Mouse (Mus musculus): ENCODE data around the gene Lyl1. TPM values are rescaled to one million over a fixed set of nuclear protein-coding genes. Genes with fewer than 3 reads are reported as not detected.

The Lyl1 gene
- polyA plus RNA-seq, 1 experiment from 2014 or later, result 12.0 TPM

DNA sequence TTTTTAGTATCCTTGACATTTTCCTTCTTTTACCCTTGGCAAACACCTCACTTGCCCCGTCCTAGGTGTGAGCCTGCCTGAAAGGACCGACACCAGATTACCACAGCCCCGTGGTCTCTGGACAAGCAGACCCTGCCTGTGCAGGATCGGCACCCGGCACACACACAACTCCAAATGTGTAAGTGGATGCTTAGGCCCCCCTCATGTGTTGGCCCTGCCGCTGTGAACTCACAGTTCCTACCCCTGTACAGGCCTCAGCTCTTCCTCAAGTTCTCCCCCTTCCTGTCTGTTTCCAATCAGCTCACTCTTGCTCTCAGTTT lies 21.2 kb downstream of the Lyl1 start:
- Histone ChIP-seq H3K27me3 (ENCODE audit: control insufficient read depth, insufficient read depth, low read length) (no peaks in the 10 kb centered on the region), H3K27ac (ENCODE audit: low read length) (peak overlapping the region; percentile 93), H3K9ac (ENCODE audit: low read length) (peak overlapping the region; percentile 56)

DNA sequence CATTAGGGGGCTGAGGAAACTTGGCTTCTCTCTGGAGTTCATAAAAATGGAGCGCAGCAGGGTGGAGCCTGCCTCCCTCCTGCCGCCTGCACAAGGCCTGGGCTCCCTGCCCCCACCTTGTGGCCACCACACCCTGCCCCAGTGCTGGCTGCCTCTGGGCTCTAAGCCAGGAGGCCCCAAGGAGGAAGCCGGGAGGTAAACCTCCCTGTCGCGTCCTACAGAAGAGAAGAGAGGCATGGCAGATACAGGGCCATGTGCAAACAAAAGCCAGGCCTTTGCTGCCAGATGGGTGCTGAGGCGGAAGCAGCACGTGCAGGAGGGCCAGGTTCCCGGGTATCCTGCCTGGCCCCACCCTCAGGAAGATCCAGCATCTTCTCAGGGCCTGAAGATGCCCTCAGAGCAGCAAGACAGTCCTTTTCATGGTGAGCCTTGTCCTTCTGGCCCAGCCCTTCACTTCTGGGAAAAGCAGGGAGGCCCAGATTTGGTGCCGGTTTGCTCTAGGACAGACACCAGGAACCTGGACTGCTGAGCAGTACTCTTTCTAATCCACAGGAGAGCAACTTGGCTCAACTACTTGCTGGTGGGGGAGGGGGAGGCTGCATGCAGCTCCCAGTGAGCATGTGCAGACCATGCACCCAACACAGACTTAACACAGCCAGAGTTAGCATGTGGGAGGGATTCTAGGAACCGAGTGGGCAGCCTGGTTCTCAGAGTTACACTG lies 21.8 kb downstream of the Lyl1 start, which contains the start of gene G430095P16Rik:
TSS of gene G430095P16Rik (plus strand) at position 158 of the 721 bp plus-strand sequence.
- Histone ChIP-seq H3K27me3 (ENCODE audit: control insufficient read depth, insufficient read depth, low read length) (no peaks in the 10 kb centered on the region), H3K4me3 (ENCODE audit: low read length) (peak within 1 kb of the TSS; percentile 19; the same call in 1 of the 2 replicates), H3K4me1 (ENCODE audit: control insufficient read depth, insufficient read depth, low read length) (peaks cover 50% of the 10 kb centered on the region), H3K9ac (ENCODE audit: low read length) (peak within 1 kb of the TSS; percentile 56), H3K27ac (ENCODE audit: low read length) (peak within 1 kb of the TSS; percentile 93), H3K9me3 (replicated peaks; ENCODE audit: control insufficient read depth, low read length) (no peaks in the 10 kb centered on the region), H3K36me3 (ENCODE audit: control insufficient read depth, insufficient read depth) (peaks cover 7% of the 10 kb centered on the region; the same call in 1 of the 2 replicates), H3K4me2 (ENCODE audit: low read depth, low read length) (peak within 1 kb of the TSS; percentile 43)
- peak; percentile 85 for ATAC-seq (replicated peaks; ENCODE audit: extremely low read depth, insufficient read depth, low FRiP score)
- WGBS, result 5% methylated on average over 10 of the region's 10 CpGs

More for the DNA sequence above, 21.2 kb downstream of the Lyl1 start:
- Histone ChIP-seq H3K4me2 (ENCODE audit: low read depth, low read length) (peak overlapping the region; percentile 43), H3K9me3 (replicated peaks; ENCODE audit: control insufficient read depth, low read length) (no peaks in the 10 kb centered on the region), H3K4me3 (ENCODE audit: low read length) (no peak overlapping the region), H3K4me1 (ENCODE audit: control insufficient read depth, insufficient read depth, low read length) (peaks cover 48% of the 10 kb centered on the region), H3K36me3 (ENCODE audit: control insufficient read depth, insufficient read depth) (peaks cover 7% of the 10 kb centered on the region; the same call in 1 of the 2 replicates)
- WGBS, result 60% methylated on average over 6 of the region's 6 CpGs
- no peak for ATAC-seq (replicated peaks; ENCODE audit: extremely low read depth, insufficient read depth, low FRiP score)

DNA sequence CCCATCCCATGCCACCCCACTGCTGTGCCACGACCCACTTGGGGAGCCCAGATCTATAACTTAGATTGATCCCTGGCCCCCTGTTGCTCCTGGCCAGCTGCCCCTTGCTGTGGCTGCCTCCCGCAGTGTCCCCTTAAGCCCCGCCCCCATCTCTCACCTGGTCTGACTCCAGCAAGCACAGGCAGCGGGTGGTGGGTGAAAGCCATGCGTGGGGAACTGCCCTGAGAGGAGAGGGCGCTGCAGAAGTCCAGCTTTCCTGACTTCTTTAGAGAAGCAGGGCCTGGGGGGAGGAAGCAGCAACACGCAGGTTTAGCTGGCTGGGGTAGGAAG lies 22.3 kb downstream of the Lyl1 start:
- no peaks in the 10 kb centered on the region for H3K27me3 ChIP-seq (ENCODE audit: control insufficient read depth, insufficient read depth, low read length)
- peak overlapping the region; percentile 43 for H3K4me2 ChIP-seq (ENCODE audit: low read depth, low read length)

GRCm38 (mm10) chr8:84724683-84725082 lies 23.4 kb downstream of the Lyl1 start:
- H3K27me3 ChIP-seq (ENCODE audit: control insufficient read depth, insufficient read depth, low read length), result no peaks in the 10 kb centered on the region
- peak overlapping the region; percentile 12; the same call in 1 of the 2 replicates for H3K27ac ChIP-seq (ENCODE audit: low read length)
- ATAC-seq (replicated peaks; ENCODE audit: extremely low read depth, insufficient read depth, low FRiP score), result no peak
- H3K4me3 ChIP-seq (ENCODE audit: low read length), result no peak overlapping the region
- WGBS, result 47% methylated on average over 9 of the region's 9 CpGs
- no peak overlapping the region for H3K4me2 ChIP-seq (ENCODE audit: low read depth, low read length)
- peaks cover 7% of the 10 kb centered on the region; the same call in 1 of the 2 replicates for H3K36me3 ChIP-seq (ENCODE audit: control insufficient read depth, insufficient read depth)
- H3K9me3 ChIP-seq (replicated peaks; ENCODE audit: control insufficient read depth, low read length), result no peaks in the 10 kb centered on the region
- H3K4me1 ChIP-seq (ENCODE audit: control insufficient read depth, insufficient read depth, low read length), result peaks cover 54% of the 10 kb centered on the region
- peak overlapping the region; percentile 56; the same call in 1 of the 2 replicates for H3K9ac ChIP-seq (ENCODE audit: low read length)

More for the DNA sequence above, 22.3 kb downstream of the Lyl1 start:
- peaks cover 52% of the 10 kb centered on the region for H3K4me1 ChIP-seq (ENCODE audit: control insufficient read depth, insufficient read depth, low read length)
- ATAC-seq (replicated peaks; ENCODE audit: extremely low read depth, insufficient read depth, low FRiP score), result no peak
- peak overlapping the region; percentile 93 for H3K27ac ChIP-seq (ENCODE audit: low read length)
- H3K9me3 ChIP-seq (replicated peaks; ENCODE audit: control insufficient read depth, low read length), result no peaks in the 10 kb centered on the region
- H3K9ac ChIP-seq (ENCODE audit: low read length), result peak overlapping the region; percentile 56
- 0 out of 2 replicates have a peak overlapping the region, but pooled peaks have one; percentile 8 for H3K4me3 ChIP-seq (ENCODE audit: low read length)
- peaks cover 7% of the 10 kb centered on the region; the same call in 1 of the 2 replicates for H3K36me3 ChIP-seq (ENCODE audit: control insufficient read depth, insufficient read depth)
- WGBS, result 33% methylated on average over 7 of the region's 7 CpGs

GRCm38 (mm10) chr8:84725246-84725940 lies 24.1 kb downstream of the Lyl1 start:
- H3K9ac ChIP-seq (ENCODE audit: low read length), result peak overlapping the region; percentile 31; the same call in 1 of the 2 replicates
- no peaks in the 10 kb centered on the region for H3K27me3 ChIP-seq (ENCODE audit: control insufficient read depth, insufficient read depth, low read length)
- peaks cover 7% of the 10 kb centered on the region; the same call in 1 of the 2 replicates for H3K36me3 ChIP-seq (ENCODE audit: control insufficient read depth, insufficient read depth)
- H3K4me1 ChIP-seq (ENCODE audit: control insufficient read depth, insufficient read depth, low read length), result peaks cover 61% of the 10 kb centered on the region
- ATAC-seq (replicated peaks; ENCODE audit: extremely low read depth, insufficient read depth, low FRiP score), result no peak
- 49% methylated on average over 10 of the region's 10 CpGs for WGBS
- no peaks in the 10 kb centered on the region for H3K9me3 ChIP-seq (replicated peaks; ENCODE audit: control insufficient read depth, low read length)
- H3K4me2 ChIP-seq (ENCODE audit: low read depth, low read length), result no peak overlapping the region
- H3K27ac ChIP-seq (ENCODE audit: low read length), result peak overlapping the region; percentile 72
- no peak overlapping the region for H3K4me3 ChIP-seq (ENCODE audit: low read length)

GRCm38 (mm10) chr8:84725941-84726259 lies 24.6 kb downstream of the Lyl1 start:
- no peak overlapping the region; the same call in 1 of the 2 replicates for H3K9ac ChIP-seq (ENCODE audit: low read length)
- no peak for ATAC-seq (replicated peaks; ENCODE audit: extremely low read depth, insufficient read depth, low FRiP score)
- peak overlapping the region; percentile 72 for H3K27ac ChIP-seq (ENCODE audit: low read length)
- H3K4me1 ChIP-seq (ENCODE audit: control insufficient read depth, insufficient read depth, low read length), result peaks cover 66% of the 10 kb centered on the region
- no peaks in the 10 kb centered on the region for H3K9me3 ChIP-seq (replicated peaks; ENCODE audit: control insufficient read depth, low read length)
- H3K4me3 ChIP-seq (ENCODE audit: low read length), result no peak overlapping the region
- no peaks in the 10 kb centered on the region for H3K27me3 ChIP-seq (ENCODE audit: control insufficient read depth, insufficient read depth, low read length)
- peaks cover 7% of the 10 kb centered on the region; the same call in 1 of the 2 replicates for H3K36me3 ChIP-seq (ENCODE audit: control insufficient read depth, insufficient read depth)
- WGBS, result 15% methylated on average over 3 of the region's 3 CpGs
- H3K4me2 ChIP-seq (ENCODE audit: low read depth, low read length), result no peak overlapping the region

DNA sequence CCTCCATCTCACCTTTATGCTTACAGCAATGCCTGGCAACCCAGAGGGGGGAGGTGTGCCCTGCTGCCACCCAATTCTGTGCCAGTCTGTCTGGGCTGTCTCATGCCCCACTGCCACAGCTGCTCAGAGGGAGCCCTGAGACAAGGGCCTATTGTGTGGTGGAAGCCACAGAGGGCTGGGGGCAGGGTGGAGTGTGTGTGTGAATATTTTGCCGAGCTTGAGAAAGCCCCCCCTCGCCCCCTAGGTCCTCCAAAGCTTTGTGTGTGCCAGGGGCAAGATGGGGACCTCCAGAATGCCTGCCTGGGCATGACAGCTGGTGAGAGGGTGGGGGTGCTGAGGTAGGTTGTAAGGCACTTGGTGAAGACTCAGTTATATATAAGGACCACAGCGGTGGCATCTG lies 27.2 kb downstream of the Lyl1 start:
- Histone ChIP-seq H3K9ac (ENCODE audit: low read length) (no peak overlapping the region), H3K4me3 (ENCODE audit: low read length) (no peak overlapping the region), H3K27me3 (ENCODE audit: control insufficient read depth, insufficient read depth, low read length) (no peaks in the 10 kb centered on the region), H3K4me2 (ENCODE audit: low read depth, low read length) (no peak overlapping the region), H3K27ac (ENCODE audit: low read length) (no peak overlapping the region), H3K4me1 (ENCODE audit: control insufficient read depth, insufficient read depth, low read length) (peaks cover 77% of the 10 kb centered on the region), H3K36me3 (ENCODE audit: control insufficient read depth, insufficient read depth) (0 out of 2 replicates have a peak, but pooled peaks cover 3% of the 10 kb centered on the region), H3K9me3 (replicated peaks; ENCODE audit: control insufficient read depth, low read length) (no peaks in the 10 kb centered on the region)
- ATAC-seq (replicated peaks; ENCODE audit: extremely low read depth, insufficient read depth, low FRiP score), result no peak
- 75% methylated on average over 3 of the region's 3 CpGs for WGBS

GRCm38 (mm10) chr8:84729921-84730362 lies 28.7 kb downstream of the Lyl1 start:
- no peak overlapping the region for H3K4me3 ChIP-seq (ENCODE audit: low read length)
- no peaks in the 10 kb centered on the region for H3K9me3 ChIP-seq (replicated peaks; ENCODE audit: control insufficient read depth, low read length)
- peaks cover 69% of the 10 kb centered on the region for H3K4me1 ChIP-seq (ENCODE audit: control insufficient read depth, insufficient read depth, low read length)
- H3K27ac ChIP-seq (ENCODE audit: low read length), result peak overlapping the region; percentile 86
- H3K27me3 ChIP-seq (ENCODE audit: control insufficient read depth, insufficient read depth, low read length), result no peaks in the 10 kb centered on the region
- no peak overlapping the region for H3K4me2 ChIP-seq (ENCODE audit: low read depth, low read length)
- no peak for ATAC-seq (replicated peaks; ENCODE audit: extremely low read depth, insufficient read depth, low FRiP score)
- 74% methylated on average over 16 of the region's 16 CpGs for WGBS
- H3K36me3 ChIP-seq (ENCODE audit: control insufficient read depth, insufficient read depth), result no peaks in the 10 kb centered on the region
- peak overlapping the region; percentile 31 for H3K9ac ChIP-seq (ENCODE audit: low read length)
